Mouse (Mus musculus): ENCODE results near the gene Col9a1.

Col9a1 gene

GRCm38 (mm10) chr1:24177224-24177851, at the start of gene Col9a1:
Col9a1 (plus strand) TSS chr1:24177610.
- DNase-seq, result no peak

- DNase-seq, result peak; percentile 9
Observed at GRCm38 (mm10) chr1:24127866-24128265, 49.5 kb upstream of the Col9a1 start.

- no peak for DNase-seq
Observed at GRCm38 (mm10) chr1:24133853-24134252, 43.6 kb upstream of the Col9a1 start.

GRCm38 (mm10) chr1:24134792-24135191, 42.6 kb upstream of the Col9a1 start:
- DNase-seq, result peak; percentile 70

GRCm38 (mm10) chr1:24137133-24137532, 40.3 kb upstream of the Col9a1 start:
- DNase-seq, result peak; percentile 64

- no peak for DNase-seq
Observed at GRCm38 (mm10) chr1:24140555-24140954, 36.9 kb upstream of the Col9a1 start.

GRCm38 (mm10) chr1:24143504-24143903, 33.9 kb upstream of the Col9a1 start:
- no peak for DNase-seq

- DNase-seq, result no peak
Observed at GRCm38 (mm10) chr1:24157751-24158150, 19.7 kb upstream of the Col9a1 start.

- no peak for DNase-seq
Observed at GRCm38 (mm10) chr1:24169410-24169809, 8.0 kb upstream of the Col9a1 start.

- DNase-seq, result peak; percentile 76
Observed at GRCm38 (mm10) chr1:24171205-24171866, 6.1 kb upstream of the Col9a1 start.

GRCm38 (mm10) chr1:24171898-24172297, 5.5 kb upstream of the Col9a1 start:
- no peak for DNase-seq

- no peak for DNase-seq
Observed at GRCm38 (mm10) chr1:24172656-24173055, 4.8 kb upstream of the Col9a1 start.

GRCm38 (mm10) chr1:24175761-24176160, 1.6 kb upstream of the Col9a1 start:
- DNase-seq, result no peak

- peak; percentile 58 for DNase-seq
Observed at GRCm38 (mm10) chr1:24179856-24180255, 2.4 kb downstream of the Col9a1 start.

- no peak for DNase-seq
Observed at GRCm38 (mm10) chr1:24184981-24185380, 7.6 kb downstream of the Col9a1 start.

GRCm38 (mm10) chr1:24186964-24187363, 9.6 kb downstream of the Col9a1 start:
- DNase-seq, result no peak

GRCm38 (mm10) chr1:24191668-24192067, 14.3 kb downstream of the Col9a1 start:
- DNase-seq, result no peak

- no peak for DNase-seq
Observed at GRCm38 (mm10) chr1:24194111-24194510, 16.7 kb downstream of the Col9a1 start.

- peak; percentile 63 for DNase-seq
Observed at GRCm38 (mm10) chr1:24195070-24195840, 17.8 kb downstream of the Col9a1 start.

GRCm38 (mm10) chr1:24195951-24196517, 18.6 kb downstream of the Col9a1 start:
- DNase-seq, result peak; percentile 81

- DNase-seq, result no peak
Observed at GRCm38 (mm10) chr1:24211621-24212385, 34.4 kb downstream of the Col9a1 start.

- peak; percentile 58 for DNase-seq
Observed at GRCm38 (mm10) chr1:24219041-24219440, 41.6 kb downstream of the Col9a1 start.

GRCm38 (mm10) chr1:24222231-24222630, 44.8 kb downstream of the Col9a1 start:
- no peak for DNase-seq

Data from embryo, embryonic 11 days (tissue).